Mouse (Mus musculus) brain, embryonic 14.5 days (tissue): ENCODE measurements around the gene Gm266. TPM values are rescaled to one million over a fixed set of nuclear protein-coding genes. Genes with fewer than 3 reads are reported as not detected.

ENCODE experiments used
- DNase-seq: peaks from one replicate; pipeline ENCODE4 v3.0.0-alpha.2; 2011; ENCODE audit warnings: low read depth
- CTCF ChIP-seq: fragments of 200-500 bp; IDR thresholded peaks from 2 replicates; pipeline ENCODE4 v1.5.1; 2012; ENCODE audit warnings: inconsistent platforms, mild to moderate bottlenecking, moderate library complexity, borderline replicate concordance; ENCODE audit not compliant: insufficient read depth, insufficient read length; ENCODE audit errors: extremely low read depth
- POLR2A ChIP-seq: fragments of 200-500 bp; IDR thresholded peaks from 2 replicates; pipeline ENCODE4 v1.6.1; 2012; ENCODE audit warnings: mild to moderate bottlenecking, inconsistent platforms, borderline replicate concordance; ENCODE audit not compliant: poor library complexity, insufficient read depth, insufficient read length, severe bottlenecking; ENCODE audit errors: extremely low read depth
- polyA plus RNA-seq: library from polyadenylated mRNA; depleted of rRNA; stranded (reverse); fragments of >200 nt; gene quantifications from 2 replicates; pipeline ENCODE4 v1.2.3, GENCODE M21; 2012

Gene Gm266
- polyA plus RNA-seq, 1 experiment, result 2.7 TPM

GRCm38 (mm10) chr12:111446745-111447144 is 38.9 kb downstream of the Gm266 start:
- no peak for DNase-seq
- TF ChIP-seq POLR2A, result no peak
- no peak for TF ChIP-seq CTCF

DNA sequence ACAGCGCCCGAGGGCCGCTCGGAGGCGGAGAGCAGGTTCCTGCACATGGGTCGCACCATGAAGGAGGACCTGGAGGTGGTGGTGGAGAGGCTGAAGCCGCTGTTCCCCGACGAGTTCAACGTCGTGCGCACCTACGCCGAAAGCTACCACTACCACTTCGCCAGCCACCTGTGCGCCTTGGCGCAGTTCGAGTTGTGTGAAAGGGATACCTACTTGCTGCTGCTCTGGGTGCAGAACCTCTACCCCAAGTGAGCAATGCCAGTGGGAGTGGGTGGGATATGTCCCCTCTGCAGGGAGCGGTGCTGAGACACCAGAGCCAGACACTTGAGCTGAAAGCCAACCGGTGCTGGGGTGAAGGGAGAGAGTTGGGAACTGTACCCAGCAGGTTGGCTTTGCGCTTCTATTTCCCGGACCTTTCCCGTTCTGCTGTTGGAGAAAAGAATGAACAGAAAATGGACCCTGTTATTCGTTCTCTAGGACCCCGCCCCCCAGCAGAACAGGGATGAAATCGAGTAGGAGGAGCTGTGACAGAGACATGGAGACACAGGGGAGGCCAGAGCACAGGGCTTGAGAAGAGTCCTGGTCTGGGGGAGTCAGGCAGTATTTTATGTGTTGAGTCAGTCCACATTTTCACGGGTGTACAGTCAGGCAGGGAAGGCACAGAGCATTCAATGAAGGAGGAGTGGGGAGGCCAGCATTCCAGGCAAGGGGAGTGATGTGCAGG is 39.6 kb downstream of the Gm266 start:
- no peak for DNase-seq
- no peak for TF ChIP-seq POLR2A

GRCm38 (mm10) chr12:111445161-111445889 is 40.3 kb downstream of the Gm266 start:
- no peak for TF ChIP-seq POLR2A
- no peak for TF ChIP-seq CTCF
- DNase-seq, result no peak

GRCm38 (mm10) chr12:111443921-111444831 is 41.4 kb downstream of the Gm266 start:
- DNase-seq, result no peak
- no peak for TF ChIP-seq CTCF
- no peak for TF ChIP-seq POLR2A

DNA sequence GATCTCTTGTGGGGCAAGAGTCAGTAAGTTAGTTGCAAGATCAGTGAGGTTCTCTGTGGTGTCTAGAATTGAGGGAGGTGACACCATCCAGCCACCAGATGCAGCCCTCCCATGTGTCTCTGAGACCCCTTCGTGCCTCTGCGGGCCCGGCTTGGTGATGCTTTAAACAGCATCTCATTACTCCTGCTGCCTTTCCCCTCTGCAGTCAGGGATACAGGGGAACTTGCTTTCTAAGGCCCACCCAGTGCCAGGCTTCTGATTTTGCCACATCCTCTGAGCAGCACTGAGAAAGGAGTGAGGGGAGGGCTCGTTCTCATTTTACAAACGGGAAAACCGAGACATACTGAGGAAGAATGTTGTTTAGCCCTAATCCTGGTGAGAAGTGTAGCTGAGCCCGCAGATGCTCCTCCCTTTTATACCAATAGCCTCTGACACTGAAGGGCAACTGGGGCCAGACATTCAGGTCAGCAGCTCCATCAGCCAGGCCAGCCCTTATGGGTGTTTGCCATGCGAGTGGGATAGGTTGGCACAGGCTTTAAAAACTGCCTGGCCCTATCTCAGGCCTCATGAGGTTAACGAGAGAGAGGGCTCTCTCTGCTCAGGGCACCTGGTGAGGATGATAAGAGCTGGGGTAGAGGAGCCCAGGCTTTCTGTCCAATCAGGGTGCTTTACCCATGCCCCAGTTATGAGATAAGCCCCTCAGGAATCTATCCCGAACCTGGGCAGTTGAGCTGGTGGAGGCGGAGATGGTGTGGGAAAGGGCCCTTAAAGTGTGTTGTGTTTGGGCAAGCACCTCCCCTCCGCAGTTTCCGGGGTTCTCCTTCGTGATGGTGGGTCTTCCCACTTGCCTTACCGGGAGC is 42.4 kb downstream of the Gm266 start:
- TF ChIP-seq CTCF, result no peak
- TF ChIP-seq POLR2A, result no peak
- DNase-seq, result no peak

- DNase-seq, result peak; percentile 62
- TF ChIP-seq CTCF (no peak), POLR2A (no peak)
Observed at GRCm38 (mm10) chr12:111442309-111443010, 43.2 kb downstream of the Gm266 start, which contains the start of gene Tnfaip2. Gene Tnfaip2 (plus strand): TSS chr12:111442469.

DNA sequence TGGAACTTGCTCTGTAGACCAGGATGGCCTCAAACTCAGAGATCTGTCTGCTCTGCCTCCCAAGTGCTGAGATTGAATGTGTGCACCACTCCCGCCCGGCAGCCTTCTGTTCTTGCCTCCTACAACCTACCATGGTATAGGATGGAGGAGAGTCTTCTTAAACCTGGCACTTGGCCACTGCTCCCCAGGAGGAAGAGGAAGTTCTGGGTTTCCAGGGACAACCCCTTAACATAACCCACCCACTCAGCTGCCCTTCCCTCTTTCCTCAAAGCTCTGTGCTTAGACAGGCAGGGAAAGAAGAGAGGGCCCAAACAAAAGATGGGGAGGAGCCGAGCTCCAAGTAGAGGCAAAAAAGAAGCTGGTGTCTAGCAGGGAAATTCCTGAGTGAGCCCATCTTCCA is 44.1 kb downstream of the Gm266 start:
- DNase-seq, result no peak

DNA sequence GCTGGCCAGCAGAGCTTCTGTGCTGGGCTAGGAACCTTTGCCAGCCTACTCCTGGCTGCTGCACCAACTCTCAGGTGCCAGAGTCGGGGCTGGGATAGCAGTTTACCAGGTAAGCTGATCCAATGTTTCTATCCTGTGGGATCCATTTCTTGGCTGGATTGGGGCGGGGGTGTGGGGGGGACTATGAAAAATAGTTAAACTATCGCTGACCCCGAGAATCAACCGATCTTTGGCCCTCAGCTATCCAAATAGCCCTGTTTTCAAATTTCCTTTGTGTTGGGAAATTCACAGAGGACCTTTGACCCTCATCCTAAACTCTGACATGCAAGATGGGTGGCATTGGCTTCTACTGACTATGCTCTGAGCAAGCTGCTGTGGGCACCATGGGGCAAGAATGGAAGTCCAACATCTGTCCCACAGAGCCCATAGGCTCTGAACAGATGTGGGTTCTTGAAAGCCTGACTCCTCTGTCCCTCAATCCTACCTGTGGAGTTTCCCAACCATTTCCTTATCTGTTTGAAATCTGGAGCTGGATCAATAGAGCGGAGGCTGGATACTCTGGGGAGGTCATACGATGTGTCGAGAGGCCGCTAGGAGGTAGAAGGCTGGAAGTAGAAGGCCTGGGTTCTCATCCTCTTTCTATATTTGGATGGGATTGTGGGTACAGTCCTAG is 44.8 kb downstream of the Gm266 start:
- TF ChIP-seq CTCF (no peak), POLR2A (no peak)
- DNase-seq, result no peak

More for the DNA sequence above, 44.1 kb downstream of the Gm266 start:
- TF ChIP-seq CTCF, result no peak
- TF ChIP-seq POLR2A, result no peak

GRCm38 (mm10) chr12:111438850-111439249 is 46.8 kb downstream of the Gm266 start:
- DNase-seq, result no peak
- no peak for TF ChIP-seq CTCF
- TF ChIP-seq POLR2A, result no peak
